Mouse (Mus musculus) NIH3T3 (cell line): ENCODE results near the gene Gsto2.

Experiments used
- DNase-seq: peaks from one replicate; pipeline ENCODE4 v3.0.0-alpha.2; 2012; ENCODE audit warnings: low read depth

Gene Gsto2

DNA sequence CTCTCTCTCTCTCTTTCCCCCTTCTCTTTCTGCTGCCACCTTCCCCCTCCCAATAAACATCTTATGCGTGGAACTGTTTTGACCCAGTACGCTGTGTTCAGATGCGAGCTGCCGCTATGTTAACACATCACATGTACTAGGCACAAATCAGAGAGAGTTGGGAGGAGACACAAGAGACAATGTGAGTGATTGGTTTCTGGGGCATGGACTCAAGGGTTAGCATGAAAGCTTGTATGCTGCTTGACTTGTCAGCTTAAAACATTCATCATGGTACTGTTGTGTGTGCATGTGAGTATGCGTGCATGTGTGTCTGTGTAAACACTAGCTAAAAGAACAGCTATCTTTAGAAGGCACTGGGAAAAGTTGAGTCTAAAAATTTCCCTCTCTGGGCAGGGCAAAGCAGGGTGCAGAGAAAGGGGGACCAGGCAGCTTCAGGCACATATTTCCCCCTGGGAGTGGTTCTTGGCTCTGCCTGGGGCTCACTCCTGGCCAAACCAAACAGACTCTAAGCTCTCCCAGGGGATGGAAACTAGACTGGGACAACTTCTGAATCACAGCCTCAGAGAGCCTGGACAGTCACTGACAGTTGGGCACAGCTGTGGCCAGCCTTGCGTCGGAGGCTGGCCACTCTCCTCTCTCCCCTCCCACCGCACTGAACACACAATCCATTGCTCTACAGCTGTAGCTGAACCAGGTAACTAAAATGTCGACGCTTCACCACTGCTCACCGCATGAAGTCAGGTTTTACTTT lies 26.4 kb downstream of the Gsto2 start:
- DNase-seq, result peak; percentile 64

DNA sequence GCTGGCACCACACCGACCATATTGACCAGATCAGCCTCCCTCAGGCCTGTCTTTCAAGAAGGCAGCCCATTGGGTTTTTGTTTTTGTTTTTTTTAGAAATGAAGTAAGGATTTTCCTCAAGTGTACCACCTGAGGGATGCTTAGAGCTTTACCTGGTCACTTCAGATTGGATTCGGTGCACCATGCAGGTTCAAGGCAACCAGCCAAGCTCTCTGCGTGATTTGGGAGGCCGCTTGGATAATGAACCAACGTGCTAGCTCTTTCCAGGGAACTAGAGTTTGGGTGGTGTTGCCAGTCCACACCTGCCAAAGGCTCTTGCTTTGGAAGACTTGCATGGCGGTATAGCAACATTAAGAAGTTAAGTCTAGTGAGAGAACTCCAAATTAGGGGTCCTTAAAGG lies 27.8 kb downstream of the Gsto2 start:
- no peak for DNase-seq

DNA sequence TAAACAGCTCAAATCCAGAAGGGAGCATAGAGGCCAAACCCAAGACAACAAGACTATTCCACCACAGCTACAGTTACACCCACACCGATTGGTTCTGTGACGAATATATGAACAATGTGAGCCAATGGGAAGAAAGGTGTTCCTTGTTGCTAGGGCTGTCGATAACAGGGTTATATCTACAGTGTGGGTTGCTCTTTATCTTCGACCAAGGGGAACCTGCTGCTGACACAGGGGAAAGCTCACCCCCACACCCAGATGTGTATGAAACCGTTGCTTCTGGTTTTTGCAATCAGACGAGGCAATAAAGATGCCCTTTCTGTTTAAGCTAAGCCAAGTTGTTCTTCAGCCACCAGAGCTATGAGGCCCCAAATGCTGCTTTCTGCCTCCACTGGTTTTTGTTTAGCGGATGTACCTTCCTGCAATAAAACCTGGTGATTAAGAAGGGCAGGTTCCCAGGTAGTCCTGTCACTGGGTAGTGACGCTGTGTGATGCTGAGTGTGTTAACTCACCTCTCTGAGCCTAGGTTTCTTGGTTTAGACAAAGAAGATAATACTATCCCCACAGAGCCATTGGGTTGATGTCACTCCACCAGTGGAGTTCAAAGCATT lies 33.2 kb downstream of the Gsto2 start:
- DNase-seq, result no peak

DNA sequence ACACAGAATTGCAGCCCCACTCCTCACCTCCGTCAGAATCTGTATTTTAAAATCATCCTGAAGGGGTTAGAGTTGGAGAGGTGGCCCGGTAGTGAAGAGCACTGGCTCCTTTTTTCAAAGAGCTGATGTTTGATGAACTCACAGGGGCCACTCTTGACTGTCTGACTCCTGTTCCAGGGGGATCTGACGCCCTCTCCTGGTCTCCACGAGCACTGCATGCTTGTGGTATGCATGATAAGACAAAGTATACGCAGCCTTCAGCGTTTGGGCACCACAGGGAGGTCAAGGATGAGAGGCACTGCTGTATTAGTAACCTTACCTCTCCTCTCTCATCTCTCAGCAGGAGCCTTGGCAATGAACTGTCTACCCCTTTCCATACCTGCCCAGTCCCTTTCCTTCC lies 34.7 kb downstream of the Gsto2 start:
- no peak for DNase-seq

DNA sequence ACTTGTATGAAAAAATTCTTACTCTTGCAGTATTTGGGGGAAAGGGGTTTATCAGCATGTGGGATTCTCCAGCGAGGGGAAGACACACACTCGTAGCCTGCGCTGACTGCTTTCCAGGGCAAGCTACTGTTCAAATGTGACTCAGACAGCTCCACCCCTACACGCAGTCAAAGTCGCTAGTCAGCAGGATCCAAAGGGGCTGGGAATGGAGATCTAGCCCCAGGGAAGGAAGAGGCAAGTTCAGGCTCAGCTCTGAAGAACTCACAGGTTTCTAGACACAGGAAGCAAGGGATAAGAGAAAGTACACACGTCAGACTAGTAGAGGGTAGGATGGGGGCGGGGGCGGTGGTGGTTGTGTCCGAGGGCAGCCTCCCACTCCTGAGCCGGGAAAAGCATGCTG lies 35.2 kb downstream of the Gsto2 start:
- no peak for DNase-seq

DNA sequence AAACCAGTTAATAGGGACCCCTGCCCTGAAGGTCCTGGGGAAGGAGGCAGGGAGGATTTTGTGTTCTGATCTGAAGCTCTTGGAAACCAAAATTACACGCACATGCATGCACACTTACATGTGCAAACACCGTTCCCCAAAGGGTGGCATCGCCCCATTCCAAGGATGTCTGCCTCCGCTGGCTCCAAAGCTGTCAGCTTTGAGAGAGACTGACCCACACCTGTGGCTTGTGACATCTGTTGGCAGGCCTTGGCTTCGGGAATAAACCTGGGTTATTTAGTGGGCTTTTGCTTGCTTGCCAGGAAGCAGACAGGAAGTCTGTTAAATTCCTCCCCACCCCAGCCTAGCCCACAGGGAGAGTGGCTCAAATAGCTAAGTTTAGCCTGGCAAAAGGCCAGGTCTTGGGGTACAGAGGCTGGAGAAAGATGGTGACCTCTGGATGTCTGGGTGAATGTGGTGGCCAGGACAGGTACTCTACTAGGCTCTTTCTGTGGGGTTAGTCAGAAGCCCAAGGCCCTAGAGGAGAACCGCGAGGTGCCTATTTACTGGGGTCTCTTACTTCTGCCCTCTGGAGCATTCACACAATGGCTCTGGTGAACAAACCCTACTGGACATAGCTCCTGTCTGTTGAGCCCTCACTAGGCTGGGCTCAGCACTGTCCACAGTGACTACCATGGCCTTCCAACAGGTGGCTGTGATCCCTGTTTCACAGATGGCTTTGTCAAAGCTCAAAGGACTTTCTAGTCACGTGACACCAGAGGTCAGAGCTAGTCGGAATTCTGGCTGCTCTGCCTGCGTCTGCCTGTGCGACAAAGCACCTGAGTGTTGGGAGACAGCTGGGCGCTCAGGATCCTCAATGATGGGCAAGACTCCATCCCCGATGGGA lies 37.2 kb downstream of the Gsto2 start:
- peak; percentile 71 for DNase-seq

DNA sequence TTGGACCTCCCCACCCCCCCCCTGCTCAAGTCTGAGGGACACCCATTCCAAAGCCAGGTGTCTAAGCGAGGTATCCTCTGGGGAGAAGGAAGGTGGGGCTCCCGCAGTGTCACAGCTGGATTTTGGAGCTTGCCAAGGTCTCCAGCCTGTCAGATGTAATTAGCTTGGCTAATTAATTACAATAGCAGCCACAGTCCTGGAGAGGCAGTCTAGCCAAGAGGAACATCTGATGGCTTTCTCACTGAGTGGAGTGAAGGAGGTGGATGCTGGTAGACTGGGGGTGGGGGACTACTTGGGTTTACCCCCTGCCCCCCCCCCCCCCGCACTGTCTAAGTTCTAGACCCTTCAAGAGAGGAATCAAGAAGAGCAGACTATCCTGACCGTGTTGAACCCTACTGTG lies 38.3 kb downstream of the Gsto2 start:
- DNase-seq, result no peak

DNA sequence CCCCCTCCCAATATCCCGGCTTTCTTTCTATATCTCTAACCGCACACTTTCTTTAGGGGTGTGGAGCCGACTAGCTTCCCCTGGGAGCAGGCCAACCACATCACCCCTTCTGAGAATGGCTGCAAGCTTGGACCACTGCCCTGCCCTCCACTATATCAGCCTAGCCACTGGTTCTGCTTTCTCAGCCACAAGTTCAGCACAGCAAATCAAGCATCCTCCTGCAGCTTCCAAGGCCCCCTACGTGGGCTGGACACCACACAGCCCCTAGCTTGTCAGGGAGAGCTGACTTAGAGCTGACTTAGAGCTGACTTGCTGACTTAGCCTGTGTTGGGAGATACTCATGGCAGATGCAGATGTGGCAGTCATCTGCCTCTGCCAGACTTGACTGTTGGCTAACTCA lies 39.7 kb downstream of the Gsto2 start:
- DNase-seq, result no peak

DNA sequence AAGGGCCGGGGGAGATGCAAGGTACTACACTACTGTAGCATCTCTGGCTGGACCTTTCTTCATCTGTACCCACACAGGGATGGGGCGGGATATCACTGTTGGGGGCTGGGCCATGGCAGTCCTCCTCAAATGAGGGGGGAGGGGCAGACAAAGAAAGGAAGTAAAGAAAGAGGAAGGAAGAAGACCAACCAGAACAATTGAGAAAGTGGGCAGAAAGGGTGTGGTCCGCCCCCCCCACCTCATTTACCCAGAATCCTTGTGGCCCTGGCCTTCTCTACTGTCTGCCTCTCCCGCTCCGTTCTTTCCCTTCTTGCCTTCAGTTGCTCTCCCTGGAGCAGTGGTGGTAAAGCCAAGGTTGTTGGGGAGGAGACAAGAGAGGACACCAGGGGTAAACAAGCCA lies 40.3 kb downstream of the Gsto2 start:
- DNase-seq, result no peak

DNA sequence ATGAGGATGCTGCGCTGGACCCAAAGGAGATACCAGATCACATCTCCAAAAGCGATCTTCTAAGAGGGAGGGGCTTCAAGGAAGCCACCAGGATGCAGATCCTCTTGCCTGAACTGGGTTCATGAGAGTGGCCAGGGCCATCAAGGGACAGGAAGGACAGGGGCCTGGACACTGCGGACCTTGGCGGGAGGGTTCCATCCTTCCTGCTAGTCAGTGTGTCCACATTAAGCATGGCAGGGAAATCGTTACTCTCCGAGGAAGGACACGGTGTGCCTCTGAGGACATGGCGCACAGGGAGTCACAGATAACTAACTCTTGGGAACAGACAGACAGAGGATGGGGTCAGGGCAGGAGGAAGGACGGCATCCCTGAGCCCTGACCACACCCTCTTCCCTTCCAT lies 42.3 kb downstream of the Gsto2 start:
- no peak for DNase-seq

DNA sequence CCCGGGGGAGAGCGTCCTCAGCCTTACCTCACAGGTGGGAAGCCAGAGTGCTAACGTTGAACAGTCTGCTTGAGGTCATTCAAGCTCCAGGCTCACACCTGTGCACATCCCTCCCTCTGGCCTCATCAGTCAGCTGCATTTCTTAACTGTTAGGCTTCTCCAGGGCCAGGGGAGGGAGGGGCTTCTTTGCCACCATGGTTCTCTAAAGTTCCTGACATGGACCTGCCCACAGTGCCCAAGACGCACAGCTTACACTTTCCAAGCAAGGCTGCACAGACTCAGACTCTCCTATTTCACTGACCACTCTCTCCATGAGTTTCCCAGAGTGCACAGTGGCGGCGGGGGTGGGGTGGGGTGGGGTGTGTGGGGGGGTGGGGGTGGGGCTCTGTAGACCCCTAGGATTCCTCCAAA lies 43.6 kb downstream of the Gsto2 start:
- DNase-seq, result no peak

DNA sequence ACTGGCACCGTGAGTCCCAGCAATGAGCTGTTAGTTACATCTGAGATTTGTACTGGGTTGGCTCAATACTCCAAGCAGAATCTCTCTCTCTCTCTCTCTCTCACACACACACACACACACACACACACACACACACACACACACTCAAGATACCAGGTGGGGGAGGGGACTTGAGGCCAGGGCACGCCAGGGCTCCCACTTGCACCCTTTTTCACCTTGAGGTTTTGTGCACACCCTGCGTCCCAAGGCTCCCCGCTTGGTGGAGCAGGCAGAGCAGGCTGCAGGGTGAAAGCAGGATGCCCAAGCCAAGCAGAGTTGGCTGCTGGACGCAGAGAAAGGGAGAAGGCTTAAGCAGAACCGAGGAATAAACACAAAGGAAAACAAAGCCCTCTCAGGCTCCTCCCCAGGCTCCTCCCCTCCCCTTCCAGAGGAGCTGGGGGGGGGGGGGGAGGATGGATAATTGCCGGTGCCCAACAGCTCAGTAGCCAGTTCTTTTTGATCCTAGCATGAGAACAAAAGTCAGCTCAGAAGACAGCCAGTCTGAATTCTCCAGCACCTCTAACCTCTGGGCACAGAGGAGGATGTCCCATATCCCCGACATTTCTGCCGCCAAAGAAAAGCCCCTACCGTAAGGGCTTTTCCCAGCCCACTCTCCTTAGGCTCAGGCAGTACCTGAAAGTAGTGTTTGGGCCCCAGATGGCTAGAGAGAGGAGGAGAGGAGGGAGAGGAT lies 44.2 kb downstream of the Gsto2 start:
- peak; percentile 56 for DNase-seq

DNA sequence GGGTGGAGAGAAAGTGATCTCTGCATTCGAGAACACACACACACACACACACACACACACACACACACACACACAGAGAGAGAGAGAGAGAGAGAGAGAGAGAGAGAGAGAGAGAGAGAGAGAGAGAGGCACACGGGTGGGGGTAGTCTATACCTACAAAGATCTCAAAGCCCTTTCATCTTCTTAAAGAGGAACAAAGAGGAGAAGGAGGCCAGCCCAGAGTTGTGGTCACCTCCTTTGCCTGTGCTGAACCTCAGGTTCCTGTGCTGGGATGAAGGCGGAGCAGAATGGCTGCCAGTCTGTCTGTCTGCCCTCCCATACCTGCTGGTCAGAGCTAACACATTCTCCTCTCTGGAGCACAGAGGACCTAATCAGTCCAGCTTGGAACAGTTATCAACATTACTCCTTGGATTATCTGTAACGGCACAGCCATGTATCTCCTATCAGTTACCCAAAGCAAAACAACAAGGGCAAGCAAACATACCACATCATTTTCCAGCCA lies 44.8 kb downstream of the Gsto2 start:
- DNase-seq, result no peak

DNA sequence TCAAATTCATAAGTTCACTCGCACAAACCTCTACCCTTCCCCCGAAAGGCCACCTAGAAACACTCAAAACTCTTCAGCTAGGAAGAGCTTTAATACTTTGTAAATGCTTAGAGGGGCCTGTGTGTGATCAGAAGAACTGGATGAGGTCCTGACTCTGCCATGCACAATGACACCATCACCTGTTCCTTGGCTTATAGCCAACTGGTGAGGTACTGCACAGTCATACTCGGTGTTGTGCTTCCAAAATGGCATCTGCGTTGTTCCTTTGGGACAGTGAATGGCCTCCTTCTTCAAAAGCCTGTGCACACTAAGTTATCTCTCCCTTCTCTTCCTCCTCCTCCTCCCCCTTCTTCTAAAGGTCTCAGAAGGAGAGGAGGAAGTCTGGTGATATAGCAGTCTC lies 45.4 kb downstream of the Gsto2 start:
- no peak for DNase-seq

DNA sequence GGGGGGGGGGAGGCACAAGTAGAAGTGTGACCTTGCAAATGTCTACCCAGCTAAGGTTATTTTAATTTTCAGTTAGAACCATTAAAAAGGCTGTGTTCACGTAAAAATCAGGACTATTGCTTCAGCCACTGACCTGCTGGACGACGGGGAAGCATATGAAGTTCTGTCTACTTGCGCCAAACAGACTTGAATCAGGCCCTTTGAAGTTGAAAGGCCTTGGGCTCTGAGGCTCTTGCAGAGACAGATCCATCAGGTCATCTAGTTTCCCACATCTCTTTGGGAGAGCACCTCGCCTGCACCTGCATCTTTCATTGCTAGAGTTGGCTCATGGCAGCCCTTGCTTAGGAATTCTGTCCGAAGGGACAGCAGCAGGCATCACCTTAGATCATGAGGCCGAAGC lies 48.0 kb downstream of the Gsto2 start:
- no peak for DNase-seq

DNA sequence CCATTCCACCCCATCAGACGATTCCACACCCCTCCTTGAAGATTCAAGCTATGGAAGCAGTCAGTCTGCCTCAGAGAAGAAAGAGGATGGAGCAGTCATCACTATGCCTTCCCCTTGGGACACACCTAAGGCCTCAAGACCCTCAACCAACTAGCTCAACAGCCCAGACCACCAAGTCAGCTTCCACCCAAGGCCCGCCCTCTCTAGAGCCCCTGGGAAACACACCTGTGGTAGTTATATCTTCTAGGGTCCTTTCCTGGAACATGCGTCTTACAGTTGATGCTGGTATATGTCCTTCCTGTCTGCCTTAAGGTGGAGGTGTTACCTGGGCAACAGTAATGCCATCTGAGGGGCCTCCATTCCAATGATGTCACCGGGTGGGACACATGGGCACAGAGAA lies 48.9 kb downstream of the Gsto2 start:
- no peak for DNase-seq

DNA sequence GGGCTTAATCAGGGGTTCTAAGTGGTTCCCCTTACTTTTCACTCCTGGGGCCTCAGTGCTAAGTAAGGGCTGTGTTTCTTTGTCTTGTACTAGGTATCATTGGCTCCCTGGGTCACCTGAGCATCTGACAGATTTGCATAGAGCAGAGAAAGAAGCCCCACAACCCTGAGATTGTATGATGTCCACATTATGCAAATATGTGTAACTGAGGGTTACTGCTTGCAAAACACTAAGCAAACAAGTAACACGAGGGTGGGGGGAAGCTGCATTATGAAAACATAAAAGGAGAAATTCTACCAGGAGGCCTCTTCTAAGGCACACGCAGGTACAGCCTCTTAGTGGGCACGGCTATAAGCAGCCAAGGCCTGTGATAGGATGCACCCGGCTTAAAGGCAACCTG lies 49.9 kb downstream of the Gsto2 start:
- no peak for DNase-seq

DNA sequence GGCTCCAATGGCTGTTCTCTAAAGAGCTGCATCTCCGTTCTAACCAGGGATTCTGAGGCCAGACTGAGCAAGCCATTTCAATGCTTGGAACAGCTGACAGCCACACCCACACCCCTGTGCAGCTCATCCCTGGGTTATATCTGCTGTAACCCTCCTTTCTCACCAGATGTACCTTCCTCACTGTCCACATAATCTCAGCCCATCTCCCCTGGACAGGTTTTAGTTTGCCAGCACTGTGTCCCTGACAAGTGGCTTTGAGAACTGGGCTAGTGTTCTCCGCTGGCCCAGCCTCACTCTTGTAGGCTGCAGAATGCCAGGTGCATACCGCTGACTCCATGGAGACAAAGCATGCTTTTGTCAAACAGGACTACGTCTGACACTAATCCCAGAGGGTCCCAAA lies 52.1 kb downstream of the Gsto2 start:
- DNase-seq, result no peak

DNA sequence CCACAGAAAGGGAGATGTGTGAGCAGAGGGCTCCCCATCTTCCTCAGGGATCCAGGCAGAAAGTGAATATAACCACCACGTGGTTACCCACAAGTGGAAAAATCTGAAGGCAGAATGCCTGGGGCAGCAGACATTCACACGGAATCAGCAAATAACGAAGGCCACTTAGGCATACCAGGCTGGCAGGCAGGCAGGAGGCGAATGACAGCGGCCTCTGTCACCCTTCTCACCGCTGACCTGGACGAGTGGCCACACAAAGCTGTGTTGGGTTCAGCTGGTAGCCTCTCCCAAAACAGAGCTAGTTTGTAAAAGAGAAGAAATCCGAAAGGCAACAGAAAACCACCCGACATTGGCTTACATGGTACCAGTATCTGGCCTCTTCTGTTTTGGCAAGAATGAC lies 52.7 kb downstream of the Gsto2 start:
- DNase-seq, result peak; percentile 45

DNA sequence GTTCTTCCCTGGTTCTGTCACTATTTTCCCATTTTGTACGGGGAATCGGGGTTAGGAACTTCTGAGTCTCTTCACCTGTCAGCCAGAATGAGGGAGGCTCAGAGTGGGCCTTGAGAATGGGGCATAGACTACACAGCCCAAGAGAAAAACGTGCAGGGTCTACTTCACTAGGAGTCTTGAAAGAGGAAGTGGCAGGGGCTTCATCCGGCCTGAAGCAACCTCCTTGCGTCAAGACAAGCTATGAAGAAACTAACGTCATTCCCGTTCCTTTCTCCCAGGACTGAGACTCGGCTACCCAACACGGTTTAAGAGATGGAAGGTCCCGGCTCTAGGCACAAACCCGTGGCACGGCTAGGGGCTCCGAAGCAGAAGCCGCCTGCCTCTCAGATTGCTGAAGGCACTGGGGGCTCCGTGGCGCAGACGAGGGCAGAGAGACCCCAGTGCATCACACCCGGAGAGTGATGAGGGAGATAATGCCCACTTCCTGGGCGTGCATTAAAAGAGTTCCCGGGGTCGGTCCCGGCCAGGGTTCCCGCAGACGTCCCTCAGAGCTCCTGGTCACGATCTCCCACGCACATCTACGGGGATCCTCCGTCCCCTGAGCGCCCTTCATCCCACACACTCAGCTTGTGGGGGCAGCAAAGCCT lies 53.2 kb downstream of the Gsto2 start:
- peak; percentile 64 for DNase-seq

DNA sequence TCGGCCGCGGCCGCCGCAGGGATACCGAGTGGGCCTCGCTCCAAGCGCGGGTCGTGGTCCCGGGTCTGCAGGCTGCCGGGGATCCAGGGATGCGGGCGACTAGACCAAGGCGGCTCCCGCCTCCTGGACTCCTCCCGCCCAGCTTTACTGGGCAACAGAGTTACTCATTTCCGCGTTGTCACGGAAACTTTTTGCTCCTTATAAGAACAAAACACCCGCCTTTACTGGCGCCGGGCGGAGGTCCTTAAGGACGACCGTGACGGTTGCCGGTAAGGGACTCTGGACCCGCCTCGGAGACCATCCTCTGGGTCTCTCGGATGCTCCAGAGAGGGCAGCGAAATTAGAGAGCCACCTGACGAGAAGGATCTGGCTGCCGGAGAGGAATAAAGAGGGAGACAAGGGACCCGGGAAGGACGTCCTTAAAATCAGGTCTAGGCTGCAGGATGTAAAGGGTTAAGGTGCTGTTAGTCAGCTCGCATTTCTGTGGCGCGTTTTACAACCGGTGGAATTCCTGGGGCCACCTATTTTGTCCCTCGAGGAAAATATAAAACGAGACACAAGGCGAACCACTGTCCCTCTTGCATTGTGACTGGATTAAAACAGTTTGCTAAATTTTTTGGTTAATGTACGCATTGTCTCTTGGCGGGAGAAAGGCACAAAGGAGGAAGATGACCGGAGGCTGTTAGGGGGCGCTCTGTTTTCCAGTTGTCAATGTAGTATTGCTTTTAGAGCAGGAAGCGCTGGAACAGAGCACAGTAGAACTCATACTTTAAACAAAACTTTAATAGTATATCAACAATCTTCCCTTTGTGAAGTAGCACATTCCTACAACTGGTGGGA lies 54.0 kb downstream of the Gsto2 start, which contains the start of the genes Cfap43 and Itprip:
Cfap43 (minus strand) TSS at position 162 of the 840 bp plus-strand sequence.
Itprip (minus strand) TSS at position 174 of the 840 bp plus-strand sequence.
- DNase-seq, result peak; percentile 95
